Mouse (Mus musculus) heart, embryonic 15.5 days (tissue): ENCODE measurements around the gene Gm17677. TPM values are rescaled to one million over a fixed set of nuclear protein-coding genes. Genes with fewer than 3 reads are reported as not detected.

Experiments used
- ATAC-seq: fragments of 200-750 bp; cut with Nextera tagmentation; replicated peaks from 2 replicates; pipeline ENCODE4 v1.8.0; 2017; ENCODE audit warnings: low read depth, moderate TSS enrichment; ENCODE audit not compliant: insufficient number of reproducible peaks, insufficient read depth, low FRiP score
- H3K27ac ChIP-seq: fragments of 300-500 bp; sonication (generic); 2 replicates; pipeline ENCODE4 v1.5.1; 2015; ENCODE audit warnings: mild to moderate bottlenecking, inconsistent platforms
- H3K27me3 ChIP-seq: fragments of 300-500 bp; sonication (generic); 2 replicates; pipeline ENCODE4 v1.6.1; 2015; ENCODE audit warnings: inconsistent platforms
- H3K36me3 ChIP-seq: fragments of 300-500 bp; sonication (generic); 2 replicates; pipeline ENCODE4 v1.6.1; 2015; ENCODE audit warnings: mild to moderate bottlenecking, inconsistent platforms
- H3K4me1 ChIP-seq: fragments of 300-500 bp; sonication (generic); replicated peaks from 2 replicates; pipeline ENCODE4 v1.6.1; 2015; ENCODE audit warnings: inconsistent platforms
- H3K4me2 ChIP-seq: fragments of 300-500 bp; sonication (generic); 2 replicates; pipeline ENCODE4 v1.6.1; 2015; ENCODE audit warnings: inconsistent platforms, mild to moderate bottlenecking, moderate library complexity
- H3K4me3 ChIP-seq: fragments of 300-500 bp; sonication (generic); 2 replicates; pipeline ENCODE4 v1.5.1; 2015; ENCODE audit warnings: mild to moderate bottlenecking, inconsistent platforms
- H3K9ac ChIP-seq: fragments of 300-500 bp; sonication (generic); 2 replicates; pipeline ENCODE4 v1.6.1; 2015; ENCODE audit warnings: mild to moderate bottlenecking, inconsistent platforms
- H3K9me3 ChIP-seq: fragments of 300-500 bp; sonication (generic); replicated peaks from 2 replicates; pipeline ENCODE4 v1.6.1; 2016; ENCODE audit warnings: inconsistent platforms
- WGBS: fragments of 180-500 bp; shearing (Covaris S2); methylation state at CpG from one replicate; pipeline ENCODE4 v1.1.7; 2015; ENCODE audit warnings: mixed read lengths; 5-methylcytosine and 5-hydroxymethylcytosine counted together
- polyA plus RNA-seq: library from polyadenylated mRNA; unstranded; fragments of >200 nt; fragmentation: Nextera tagmentation; extraction: Ambion mirVana; gene quantifications from 2 replicates; pipeline ENCODE4 v1.2.1, GENCODE M21; 2015

Gene Gm17677
- polyA plus RNA-seq, result not detected in 2 replicates

DNA sequence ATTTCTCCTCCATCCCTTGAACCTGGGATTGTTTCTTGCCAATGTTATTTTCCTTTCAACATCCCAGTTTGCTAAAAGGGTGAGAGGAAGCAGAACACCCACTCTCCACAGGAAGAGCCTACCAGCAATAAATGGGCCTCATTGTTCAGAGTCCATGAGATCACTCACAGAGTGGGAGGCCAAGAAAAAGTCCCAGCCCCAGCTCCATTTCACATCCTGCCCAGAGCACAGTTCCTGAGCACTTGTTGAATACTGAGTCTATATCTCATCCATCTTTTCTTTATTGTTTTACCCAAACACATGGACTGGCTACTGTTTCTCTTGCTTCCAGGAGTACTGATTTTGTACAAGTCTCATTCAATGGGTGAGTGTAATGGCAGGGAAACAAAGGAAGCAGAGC lies at the start of gene Gm17677:
TSS of gene Gm17677 (plus strand) at position 301 of the 400 bp plus-strand sequence.
- no peak within 1 kb of the TSS for H3K9ac ChIP-seq
- ATAC-seq, result no peak

GRCm38 (mm10) chr9:35691924-35692323 lies 48.9 kb upstream of the Gm17677 start:
- ATAC-seq, result no peak
- no peak overlapping the region for H3K9ac ChIP-seq
- no peak overlapping the region for H3K4me2 ChIP-seq
- H3K27ac ChIP-seq, result no peak overlapping the region
- no peaks in the 10 kb centered on the region for H3K36me3 ChIP-seq
- no peaks in the 10 kb centered on the region for H3K9me3 ChIP-seq
- no peaks in the 10 kb centered on the region for H3K27me3 ChIP-seq
- H3K4me3 ChIP-seq, result no peak overlapping the region
- H3K4me1 ChIP-seq, result no peaks in the 10 kb centered on the region

More for the DNA sequence above, at the start of gene Gm17677:
- H3K27me3 ChIP-seq, result no peaks in the 10 kb centered on the region
- no peaks in the 10 kb centered on the region for H3K36me3 ChIP-seq
- H3K27ac ChIP-seq, result no peak within 1 kb of the TSS
- H3K4me1 ChIP-seq, result no peaks in the 10 kb centered on the region
- no peak within 1 kb of the TSS for H3K4me3 ChIP-seq
- H3K9me3 ChIP-seq, result no peaks in the 10 kb centered on the region
- no peak within 1 kb of the TSS for H3K4me2 ChIP-seq

- H3K27ac ChIP-seq, result no peak overlapping the region
These were observed 33.6 kb upstream of the Gm17677 start for GRCm38 (mm10) chr9:35707265-35707664.

GRCm38 (mm10) chr9:35756843-35757242 lies 16.0 kb downstream of the Gm17677 start:
- Histone ChIP-seq H3K27ac (no peak overlapping the region), H3K4me2 (no peak overlapping the region), H3K27me3 (no peaks in the 10 kb centered on the region), H3K9me3 (no peaks in the 10 kb centered on the region), H3K36me3 (no peaks in the 10 kb centered on the region), H3K9ac (no peak overlapping the region), H3K4me1 (no peaks in the 10 kb centered on the region), H3K4me3 (no peak overlapping the region)
- ATAC-seq, result no peak

More at GRCm38 (mm10) chr9:35707265-35707664, 33.6 kb upstream of the Gm17677 start:
- H3K9me3 ChIP-seq, result no peaks in the 10 kb centered on the region
- H3K4me3 ChIP-seq, result no peak overlapping the region
- ATAC-seq, result no peak
- H3K27me3 ChIP-seq, result no peaks in the 10 kb centered on the region
- no peaks in the 10 kb centered on the region for H3K36me3 ChIP-seq
- no peak overlapping the region for H3K9ac ChIP-seq
- H3K4me1 ChIP-seq, result no peaks in the 10 kb centered on the region
- H3K4me2 ChIP-seq, result no peak overlapping the region

- ATAC-seq, result no peak
- no peaks in the 10 kb centered on the region for H3K36me3 ChIP-seq
- H3K9me3 ChIP-seq, result 0 out of 2 replicates have a peak, but pooled peaks cover 5% of the 10 kb centered on the region
- no peak within 1 kb of the TSS for H3K27ac ChIP-seq
- no peak within 1 kb of the TSS for H3K4me2 ChIP-seq
- H3K27me3 ChIP-seq, result no peaks in the 10 kb centered on the region
- no peaks in the 10 kb centered on the region for H3K4me1 ChIP-seq
- H3K4me3 ChIP-seq, result no peak within 1 kb of the TSS
- no peak within 1 kb of the TSS for H3K9ac ChIP-seq
- WGBS, result 52% methylated on average over 3 of the region's 3 CpGs
These were observed 37.2 kb downstream of the Gm17677 start, which contains the start of gene Gm17727 for GRCm38 (mm10) chr9:35778009-35778408. Gene Gm17727 (minus strand): TSS chr9:35778109.

DNA sequence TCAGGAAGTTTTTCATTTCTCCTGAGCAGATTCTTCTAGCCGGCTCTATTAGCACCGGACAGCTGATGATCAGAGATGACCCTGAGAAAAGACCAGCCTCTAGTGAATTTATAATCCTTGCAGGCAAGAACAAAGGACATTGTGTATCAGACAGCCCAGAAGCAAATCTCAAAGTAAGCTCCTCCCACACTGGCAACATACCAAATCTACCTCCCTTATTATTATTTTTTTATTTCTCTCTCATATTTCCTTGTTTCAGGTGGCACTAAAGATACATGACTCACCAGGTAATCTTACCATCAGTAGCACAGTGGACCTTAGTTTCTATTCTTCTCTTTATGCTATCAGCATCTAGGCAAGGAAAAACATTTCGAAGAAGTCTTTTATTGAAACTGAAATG lies 49.2 kb downstream of the Gm17677 start, which contains the start of the genes Gm27235 and D730048I06Rik:
TSS of gene Gm27235 (minus strand) at position 101 of the 400 bp plus-strand sequence.
TSS of gene D730048I06Rik (minus strand) at position 112 of the 400 bp plus-strand sequence.
- Histone ChIP-seq H3K9ac (no peak within 1 kb of the TSS), H3K4me1 (no peaks in the 10 kb centered on the region), H3K4me3 (no peak within 1 kb of the TSS), H3K27ac (no peak within 1 kb of the TSS), H3K4me2 (no peak within 1 kb of the TSS), H3K36me3 (no peaks in the 10 kb centered on the region), H3K27me3 (no peaks in the 10 kb centered on the region), H3K9me3 (no peaks in the 10 kb centered on the region)
- 81% methylated on average over 3 of the region's 3 CpGs for WGBS
- no peak for ATAC-seq

Other genes with a start within 250 kb of the Gm17677 start
- not detected in 2 replicates for gene Gm1113, start 222.8 kb upstream of the Gm17677 start, polyA plus RNA-seq
- 0.69 and 0.91 TPM in 2 replicates for gene Ddx25, start 182.5 kb upstream of the Gm17677 start, polyA plus RNA-seq
- gene Pus3, start 182.5 kb upstream of the Gm17677 start, polyA plus RNA-seq, result 11.1 and 12.1 TPM in 2 replicates
- 0.23 and 0.39 TPM in 2 replicates for gene Pate2, start 170.8 kb upstream of the Gm17677 start, polyA plus RNA-seq
- 13.6 and 15.3 TPM in 2 replicates for gene Hyls1, start 170.7 kb upstream of the Gm17677 start, polyA plus RNA-seq
- not detected in 2 replicates for gene Pate4, start 129.1 kb upstream of the Gm17677 start, polyA plus RNA-seq
- gene Pate3, start 92.8 kb upstream of the Gm17677 start, polyA plus RNA-seq, result not detected in 2 replicates
- gene Pate1, start 53.7 kb upstream of the Gm17677 start, polyA plus RNA-seq, result not detected in 2 replicates
- gene Gm17727, start 37.1 kb downstream of the Gm17677 start, polyA plus RNA-seq, result not detected in 2 replicates
- not detected in 2 replicates for gene Gm27235, start 49.1 kb downstream of the Gm17677 start, polyA plus RNA-seq
- gene D730048I06Rik, start 49.1 kb downstream of the Gm17677 start, polyA plus RNA-seq, result not detected in 2 replicates
- gene 9230110F15Rik, start 103.1 kb downstream of the Gm17677 start, polyA plus RNA-seq, result not detected in 2 replicates
- not detected in 2 replicates for gene 9230113P08Rik, start 167.4 kb downstream of the Gm17677 start, polyA plus RNA-seq